Mouse (Mus musculus) right cerebral cortex, postnatal 25 days (tissue): ENCODE results near the gene Slc35c1.

Experiments
- DNase-seq: peaks from one replicate; pipeline ENCODE4 v3.0.0; 2022

Gene Slc35c1

DNA sequence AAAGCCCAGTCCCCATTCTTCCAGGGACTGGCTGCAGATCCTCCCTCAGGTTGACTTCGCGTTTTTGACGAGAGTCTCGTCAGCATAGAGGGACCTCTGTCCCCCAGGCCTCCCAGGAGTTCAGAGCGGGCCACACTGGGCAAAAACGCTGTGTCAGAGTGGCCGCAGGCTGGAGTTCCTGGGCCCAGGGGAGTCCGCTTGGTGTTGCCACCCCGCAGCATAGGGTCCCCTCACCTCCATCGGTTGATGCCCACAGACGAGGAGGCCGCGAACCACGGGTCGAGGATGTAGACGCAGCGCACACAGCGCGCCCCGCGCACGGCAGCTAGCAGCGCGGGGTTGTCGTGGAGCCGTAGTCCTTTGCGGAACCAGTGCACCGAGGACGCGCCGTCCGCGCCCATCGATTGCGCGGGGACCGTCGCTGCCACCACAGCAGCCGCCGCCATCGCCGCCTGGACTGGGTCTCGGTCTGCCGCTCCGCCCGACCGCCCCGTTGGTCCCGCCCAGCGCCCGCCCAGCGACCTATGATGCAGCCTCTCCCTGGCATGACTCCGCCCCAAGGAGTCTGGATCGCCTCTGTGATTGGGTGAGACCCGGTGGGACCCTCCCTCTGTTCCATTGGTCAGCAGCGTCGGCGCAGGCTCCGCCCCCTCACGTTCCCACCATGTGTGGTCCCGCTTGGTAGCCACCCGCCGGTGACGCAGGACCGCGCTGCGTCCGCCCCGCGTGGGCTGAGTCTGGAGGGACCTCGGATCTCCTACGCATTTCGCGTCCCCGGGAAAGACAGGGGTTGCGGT, 26.6 kb downstream of the Slc35c1 start, which contains the start of gene Cry2:
Gene Cry2, minus strand, starts transcription at position 466 of the 797 bp plus-strand sequence.
- DNase-seq = peak; percentile 99

DNA sequence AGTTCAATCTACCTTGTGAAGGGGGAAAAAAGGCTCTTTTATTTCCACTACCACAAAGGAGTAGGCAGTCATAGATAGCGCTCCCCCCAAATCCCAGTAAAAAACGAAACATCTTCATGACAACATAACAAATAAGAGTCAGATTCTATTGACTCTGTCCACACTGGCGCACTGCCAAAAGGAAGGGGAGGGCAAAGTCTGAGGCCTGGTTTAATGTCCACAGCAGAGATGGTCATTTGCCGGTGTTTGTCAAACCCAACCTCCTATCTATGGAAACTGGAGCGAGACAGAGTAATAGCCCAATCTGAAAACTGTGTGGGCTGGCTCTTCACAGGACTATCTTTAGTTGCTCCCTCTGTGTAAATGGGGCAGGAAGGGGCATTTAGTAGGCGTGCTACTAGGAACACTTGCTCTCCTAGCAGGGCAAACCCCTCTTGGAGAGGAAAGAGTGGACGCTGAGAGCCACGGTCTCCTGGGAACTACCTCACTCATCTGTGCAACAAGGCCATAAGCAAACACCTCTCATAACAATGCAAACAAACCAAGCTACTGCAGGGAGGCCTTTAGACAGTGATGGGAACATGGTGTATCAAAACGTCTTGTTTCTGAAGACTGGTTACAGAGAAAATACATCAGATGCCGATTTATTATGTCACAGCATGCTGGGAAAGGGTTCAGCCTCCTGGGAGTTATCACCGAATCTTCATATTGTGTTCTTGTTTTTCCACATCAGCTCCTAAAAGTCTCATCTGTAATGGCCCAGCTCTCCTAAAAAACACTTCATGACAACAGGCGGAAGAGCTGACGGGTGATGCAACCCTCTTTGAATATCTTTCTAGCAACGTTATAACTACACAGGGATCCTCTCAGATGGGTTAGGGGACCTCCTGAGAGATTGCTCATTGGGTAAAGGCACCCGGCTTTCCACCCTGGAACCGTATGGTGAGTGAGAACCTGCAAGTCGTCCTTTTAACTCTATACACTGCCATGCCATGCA, 27.7 kb downstream of the Slc35c1 start:
- DNase-seq = no peak

DNA sequence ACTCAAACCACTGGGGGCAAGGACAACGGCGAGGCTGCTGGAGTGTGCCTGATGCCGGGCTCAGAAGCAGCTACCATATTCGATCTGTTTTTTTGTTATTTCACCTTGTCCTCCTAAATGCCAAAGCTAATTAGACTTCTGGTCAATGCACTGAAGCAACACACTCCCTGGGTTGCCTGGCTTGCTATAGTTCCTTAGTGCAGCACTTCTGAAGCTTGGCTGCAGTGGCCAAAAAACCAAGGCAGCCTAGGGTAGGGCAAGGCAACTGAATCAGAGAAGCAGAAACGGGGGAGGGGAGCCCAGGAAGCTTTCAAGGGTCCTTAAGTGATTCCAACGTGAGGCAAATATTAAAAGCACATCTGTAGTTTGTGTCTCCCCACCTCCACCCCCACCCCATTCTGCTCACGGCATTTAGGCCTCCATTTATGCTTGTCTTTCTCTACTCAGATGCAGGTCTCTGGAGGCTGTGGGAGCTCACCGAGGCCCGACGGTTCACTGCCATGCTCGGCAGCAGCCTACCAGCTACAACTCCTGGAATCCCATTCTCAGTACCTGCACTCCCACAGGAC, 28.6 kb downstream of the Slc35c1 start:
- peak; percentile 39 for DNase-seq

DNA sequence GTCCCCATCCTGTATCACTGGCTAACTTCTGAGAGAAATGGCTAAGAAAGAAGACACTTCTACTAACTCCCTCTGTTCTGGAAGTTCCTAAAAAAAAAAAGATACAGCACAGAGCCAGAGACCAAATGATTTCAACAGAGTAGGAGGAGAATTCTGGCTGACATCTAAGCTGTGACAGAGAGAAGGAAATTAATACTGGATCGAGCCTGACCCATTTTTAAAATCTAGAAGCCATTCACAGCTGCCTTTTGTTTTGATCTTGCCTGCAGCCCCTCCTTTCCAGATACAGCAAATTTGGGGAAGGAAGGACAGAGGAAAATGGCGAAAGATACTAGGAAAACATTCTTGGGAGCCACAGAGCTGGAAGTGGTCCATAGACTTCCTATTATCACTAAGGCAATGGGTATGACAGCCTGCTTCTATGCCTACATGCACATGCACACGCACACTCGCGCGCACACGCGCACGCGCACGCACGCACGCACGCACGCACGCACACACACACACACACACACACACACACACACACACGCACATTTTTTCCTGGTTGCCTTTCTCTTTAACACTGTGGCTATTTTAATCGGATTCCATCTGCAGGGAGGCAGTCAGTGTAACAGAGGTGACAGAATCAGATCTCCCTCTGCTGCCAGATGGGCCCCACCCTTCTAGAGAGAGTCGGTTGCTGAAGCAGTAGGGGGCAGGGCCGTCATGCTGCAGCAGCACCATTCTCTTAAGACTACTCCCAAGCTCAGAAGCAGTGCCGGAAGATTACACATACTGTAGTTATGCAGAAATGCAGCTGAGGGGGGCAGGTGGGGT, 29.4 kb downstream of the Slc35c1 start:
- DNase-seq = peak; percentile 71

DNA sequence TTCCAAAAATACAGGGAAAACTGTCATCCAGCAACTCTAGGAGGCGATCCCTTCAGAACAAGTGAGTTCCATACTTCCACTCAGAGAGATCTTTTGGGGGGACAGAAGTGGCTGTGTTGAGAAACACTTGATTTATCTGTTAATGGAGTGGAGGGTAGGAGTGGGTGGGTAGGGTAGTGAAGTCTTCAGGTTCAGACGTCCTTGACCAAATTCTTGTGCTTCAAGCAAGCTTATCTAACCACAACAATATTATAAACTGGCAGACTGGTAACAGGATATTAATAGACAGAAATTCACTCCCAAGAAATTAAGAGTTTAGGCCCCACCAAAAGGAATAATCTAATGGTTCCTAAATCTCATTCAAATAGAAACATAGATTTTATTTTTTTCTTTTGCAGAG, 30.2 kb downstream of the Slc35c1 start:
- no peak for DNase-seq

DNA sequence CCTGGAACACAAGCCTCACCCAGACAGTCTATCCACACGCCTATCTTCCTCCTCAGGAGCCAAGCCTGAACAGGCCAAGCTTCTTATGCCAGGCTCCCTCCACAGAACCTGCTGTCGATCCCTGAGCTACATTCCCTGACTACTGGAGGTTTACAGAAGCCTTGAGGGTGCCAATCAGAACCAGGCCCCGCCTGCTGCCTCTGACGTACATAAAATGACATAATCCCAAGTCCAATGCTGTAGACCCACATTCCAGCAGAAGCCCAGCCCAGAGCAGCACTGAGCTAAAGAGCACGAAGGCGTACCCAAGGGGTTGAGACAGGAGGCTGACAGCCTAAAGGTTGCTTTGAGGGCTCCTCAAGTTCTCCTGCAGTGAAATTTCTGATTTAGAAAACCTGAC, 32.5 kb downstream of the Slc35c1 start:
- DNase-seq = peak; percentile 80

DNA sequence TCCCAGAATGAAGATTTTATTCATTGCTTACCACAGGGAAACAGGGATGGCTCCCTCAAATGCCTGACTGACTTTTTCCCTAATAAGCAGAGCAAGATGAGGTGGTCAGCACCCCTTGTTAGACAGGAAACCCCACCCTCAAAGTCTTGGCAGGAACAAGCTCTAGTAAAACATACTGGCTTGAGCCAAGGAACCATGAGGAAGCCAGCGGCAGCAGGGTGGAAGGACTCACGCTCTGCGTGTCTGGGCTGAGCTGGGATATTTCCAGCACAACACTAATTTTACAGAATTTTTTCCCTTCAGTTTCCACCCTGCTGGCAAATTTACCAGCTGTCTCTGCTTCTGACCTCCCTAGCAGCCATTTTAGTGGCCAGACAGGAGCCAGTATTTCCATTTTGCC, 33.9 kb downstream of the Slc35c1 start:
- DNase-seq = no peak

DNA sequence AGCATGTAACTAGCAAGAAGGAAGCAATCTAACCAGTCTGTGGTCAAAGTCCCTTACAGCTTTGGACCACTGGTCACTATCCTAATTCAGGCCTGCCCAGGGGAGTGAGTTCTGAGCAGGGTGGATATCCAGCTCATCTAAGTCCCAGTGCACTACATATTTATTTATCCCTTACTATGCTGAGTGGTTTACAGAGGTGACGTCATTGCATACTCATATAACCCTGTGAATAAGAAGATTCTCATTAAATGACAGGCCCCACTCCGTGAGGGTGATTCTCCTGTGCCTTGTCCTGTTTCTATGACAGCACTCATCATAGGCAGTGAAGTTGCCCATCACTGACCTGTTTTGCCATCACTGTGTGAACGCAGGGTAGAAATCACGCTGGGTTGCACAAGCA, 35.0 kb downstream of the Slc35c1 start:
- DNase-seq = no peak

DNA sequence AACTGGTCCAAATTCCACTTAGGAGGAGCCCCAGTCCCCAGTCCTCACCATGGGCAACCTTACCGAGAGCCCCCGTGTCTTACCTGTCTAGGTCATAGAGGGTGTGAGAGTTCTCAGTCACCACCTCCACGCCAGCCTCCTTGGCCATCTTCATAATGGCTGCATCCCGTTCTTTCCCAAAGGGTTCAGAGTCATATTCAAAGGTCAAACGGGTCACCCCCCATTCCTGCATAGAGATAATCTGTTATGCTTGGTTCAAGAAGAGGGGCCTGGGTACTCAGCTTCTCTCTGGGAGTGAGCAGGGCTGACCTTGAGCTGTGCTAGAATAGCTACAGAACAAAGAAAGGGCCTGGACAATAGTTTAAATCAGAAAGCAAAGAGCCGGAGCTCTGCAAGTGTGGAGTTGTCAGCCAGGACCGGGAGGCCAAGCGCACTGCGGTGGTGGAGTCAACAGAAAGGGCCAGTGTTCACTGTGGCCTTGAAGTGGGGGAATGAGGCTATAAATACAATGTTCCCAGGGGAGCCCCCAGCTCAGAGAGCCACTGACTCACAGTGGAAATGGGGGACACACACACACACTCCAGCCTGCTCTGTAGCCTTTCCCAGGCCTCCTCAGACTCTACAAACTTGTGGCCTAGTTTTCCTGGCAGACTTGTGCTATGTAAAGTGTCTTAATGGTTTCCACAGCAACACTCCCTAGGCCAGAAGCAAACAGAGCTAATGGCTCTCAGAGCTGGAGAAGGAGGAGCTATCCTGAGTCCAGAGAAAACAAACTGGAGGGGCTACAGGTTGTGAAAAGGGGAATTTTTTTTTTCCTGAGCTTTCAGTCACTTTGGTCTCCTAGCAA, 35.7 kb downstream of the Slc35c1 start:
- no peak for DNase-seq

DNA sequence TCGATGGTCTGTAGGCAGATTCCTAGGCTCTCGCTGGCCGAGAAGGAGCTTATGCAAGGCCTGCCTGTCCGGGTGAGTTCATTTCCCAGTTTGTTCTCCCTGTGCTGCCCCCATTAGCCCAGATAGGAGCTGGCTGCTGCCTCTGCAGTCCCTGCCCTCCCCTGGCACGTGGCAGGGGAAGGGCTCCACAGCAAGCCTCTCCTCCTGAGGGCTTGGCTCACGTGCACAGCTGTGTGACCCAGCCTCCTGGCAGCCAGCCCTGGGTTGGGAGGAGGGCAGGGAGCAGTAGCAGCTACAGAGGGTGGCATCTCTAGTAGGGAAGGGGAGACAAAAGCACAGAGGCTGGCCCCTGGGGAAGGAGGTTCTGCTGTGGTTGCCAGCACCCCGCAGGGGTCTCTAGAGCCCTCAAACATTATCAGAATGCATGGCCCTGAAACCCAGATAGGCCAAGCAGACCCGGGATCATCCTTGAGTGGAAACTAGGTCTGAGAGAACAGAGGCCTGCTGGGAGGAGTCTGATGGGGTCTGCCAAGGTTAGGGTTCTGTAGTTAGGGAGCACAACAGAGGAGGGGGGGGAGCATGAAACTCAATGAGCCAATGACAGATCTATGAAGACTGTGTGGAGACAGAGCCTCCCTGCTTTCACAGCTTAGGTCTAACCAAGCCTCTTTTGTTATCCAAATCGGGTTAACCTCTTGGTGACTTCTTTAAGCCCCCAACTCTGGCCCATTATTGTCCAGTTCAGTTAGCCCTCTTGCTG, 36.5 kb downstream of the Slc35c1 start:
- DNase-seq = peak; percentile 79

DNA sequence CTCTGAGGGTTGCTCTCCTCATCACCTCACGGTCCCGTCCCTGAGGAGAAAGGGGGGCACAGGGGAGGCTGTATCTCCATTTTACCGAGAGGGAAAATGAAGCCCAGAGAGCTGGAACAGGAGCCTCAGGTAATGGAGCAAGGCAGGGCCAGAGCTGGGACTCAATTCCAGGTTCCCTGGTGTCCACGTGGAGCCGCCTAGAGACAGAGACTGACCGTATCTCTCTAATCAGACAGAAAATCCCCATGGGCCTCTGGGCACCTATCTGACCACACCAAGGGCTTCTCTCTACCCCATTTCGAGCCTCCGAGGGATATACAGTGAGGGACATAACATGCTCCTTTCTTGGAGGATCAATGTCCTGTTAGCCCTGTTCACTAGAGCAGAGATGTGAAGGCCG, 37.2 kb downstream of the Slc35c1 start:
- no peak for DNase-seq

DNA sequence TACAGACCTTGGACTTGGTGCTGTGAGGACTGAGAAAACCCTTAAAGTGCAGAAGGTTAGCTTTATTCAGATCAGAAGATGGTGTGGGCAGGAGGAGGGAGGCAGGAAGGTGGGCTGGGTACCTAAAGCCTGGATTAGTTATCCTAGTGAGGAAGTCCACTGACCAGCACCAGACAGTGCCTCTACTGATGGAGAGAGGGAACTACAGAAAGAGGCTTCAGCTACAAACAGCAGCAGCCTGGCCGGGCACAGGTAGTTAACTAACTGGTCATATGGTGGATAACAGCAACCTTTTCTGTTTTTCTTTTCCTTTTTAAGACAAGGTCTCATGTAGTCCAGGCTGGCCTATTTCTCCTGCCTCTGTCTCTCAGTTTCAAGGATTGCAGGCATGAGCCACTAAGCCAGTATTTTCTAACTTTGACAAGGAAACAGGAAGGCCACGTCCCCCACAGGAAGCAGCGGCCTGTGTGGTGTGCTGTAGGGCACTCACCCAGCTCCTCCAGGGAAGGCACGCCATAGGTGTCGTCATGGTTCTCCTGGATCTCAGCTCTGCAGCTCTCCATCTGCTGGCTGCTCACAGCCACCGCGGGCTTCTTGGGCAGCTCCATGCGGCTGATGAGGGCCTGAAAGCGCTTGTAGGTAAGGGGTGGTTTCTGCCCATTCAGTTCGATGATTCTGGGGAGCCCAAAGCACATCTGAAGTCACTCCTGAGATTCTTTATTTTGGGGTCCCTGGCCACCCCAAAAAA, 37.8 kb downstream of the Slc35c1 start:
- no peak for DNase-seq

DNA sequence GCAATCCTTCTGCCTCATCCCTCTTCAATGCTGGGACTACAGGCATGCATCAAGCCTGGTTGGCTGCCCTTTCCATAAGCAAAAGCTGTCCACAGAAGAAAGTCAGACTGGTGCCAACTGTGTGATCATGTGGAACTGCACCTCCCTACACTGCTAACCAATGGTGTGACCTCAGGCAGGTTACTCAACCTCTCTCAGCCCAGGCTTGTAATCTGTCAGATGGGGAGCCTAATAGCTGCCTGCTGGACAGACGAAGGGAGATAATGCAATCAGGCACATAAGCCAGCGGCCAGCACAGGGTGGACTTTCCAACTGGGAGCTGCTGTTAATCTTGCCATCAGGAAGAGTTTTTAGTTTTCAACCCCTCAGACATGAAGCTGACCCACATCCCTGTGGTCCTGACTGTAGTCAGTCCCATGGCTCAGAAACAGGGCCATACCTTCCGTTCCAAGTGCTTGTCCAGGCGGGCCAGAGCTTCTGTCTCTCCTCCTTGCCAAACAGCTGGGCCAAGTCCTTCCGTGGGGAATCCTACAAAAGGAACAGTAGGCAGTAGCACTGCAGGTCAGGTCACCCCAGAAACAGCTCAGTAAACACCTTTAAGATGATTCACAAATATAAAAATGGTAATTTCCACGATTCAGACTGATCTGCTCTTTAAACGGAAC, 38.5 kb downstream of the Slc35c1 start:
- no peak for DNase-seq

DNA sequence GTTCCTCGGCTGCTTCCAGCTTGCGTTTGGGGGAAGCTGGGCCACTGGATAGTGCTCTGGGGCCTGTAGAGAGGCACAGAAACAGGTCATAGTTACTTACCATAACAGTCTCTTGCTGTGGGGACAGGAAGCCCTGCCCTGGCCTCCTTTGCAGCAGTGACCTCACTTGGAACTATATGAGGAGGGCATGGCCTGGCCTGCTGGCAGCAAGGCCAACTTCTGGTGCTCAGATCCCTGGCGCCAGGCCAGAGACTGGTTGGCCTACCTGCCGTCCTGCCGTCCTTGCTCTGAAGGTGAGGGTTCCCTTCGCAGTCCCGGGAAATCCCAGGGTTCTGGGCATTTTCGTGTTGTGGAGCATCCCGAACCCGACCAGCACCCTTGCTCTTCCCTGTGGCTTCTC, 48.6 kb downstream of the Slc35c1 start:
- DNase-seq = no peak

DNA sequence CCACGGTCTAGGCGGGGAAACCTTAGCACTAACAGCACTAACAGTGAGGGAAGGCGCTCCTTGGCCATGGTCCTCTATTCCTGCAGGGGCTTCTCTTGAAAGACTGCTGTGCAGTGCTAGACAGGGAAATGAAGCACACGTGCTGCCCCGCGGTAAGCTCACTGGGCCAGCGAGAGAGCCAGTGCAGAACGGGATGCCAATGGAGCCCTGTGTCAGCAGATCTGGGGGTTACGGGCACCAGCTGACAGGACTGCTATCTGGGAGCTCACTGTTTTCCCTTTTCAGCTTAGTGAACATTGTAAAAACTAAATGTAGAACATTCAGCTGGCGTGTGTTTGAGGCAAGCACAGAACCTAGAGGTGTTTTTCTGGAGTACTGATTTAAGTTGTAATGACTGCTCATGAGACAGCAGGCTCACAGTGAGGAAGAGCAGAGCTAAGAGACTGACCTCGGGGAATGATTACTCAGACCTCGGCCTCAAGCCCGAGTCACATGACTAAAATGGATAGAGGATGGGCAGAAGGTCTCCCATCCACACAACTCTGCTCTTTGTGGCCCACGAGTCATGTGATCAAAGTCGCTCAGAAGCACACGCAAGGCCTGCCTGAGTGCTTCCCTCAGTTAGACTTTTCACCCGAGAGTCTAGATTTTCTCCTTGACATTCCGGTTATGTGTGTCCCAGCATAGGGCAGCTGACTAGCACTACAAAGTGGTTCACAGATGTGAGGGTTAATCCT, 51.9 kb downstream of the Slc35c1 start:
- DNase-seq = no peak

DNA sequence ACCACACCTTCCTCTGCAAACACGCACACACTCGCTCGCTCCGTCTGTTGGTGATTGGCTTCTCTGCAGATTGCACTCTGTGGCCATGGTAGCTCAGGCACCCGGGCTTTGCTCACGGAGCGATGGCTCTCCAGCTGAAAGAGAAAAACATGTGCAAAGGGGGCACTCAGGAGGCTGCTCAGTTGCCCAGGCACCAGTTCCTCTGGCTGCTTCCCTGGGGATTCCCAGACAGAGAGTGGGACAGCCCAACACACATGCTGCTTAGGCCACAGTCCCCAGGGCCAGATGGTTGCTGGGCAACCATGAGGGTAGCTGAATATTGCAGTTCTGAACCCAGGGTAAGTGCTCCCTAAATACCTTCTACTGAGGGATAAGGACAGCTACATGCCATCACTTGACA, 54.7 kb downstream of the Slc35c1 start:
- no peak for DNase-seq

DNA sequence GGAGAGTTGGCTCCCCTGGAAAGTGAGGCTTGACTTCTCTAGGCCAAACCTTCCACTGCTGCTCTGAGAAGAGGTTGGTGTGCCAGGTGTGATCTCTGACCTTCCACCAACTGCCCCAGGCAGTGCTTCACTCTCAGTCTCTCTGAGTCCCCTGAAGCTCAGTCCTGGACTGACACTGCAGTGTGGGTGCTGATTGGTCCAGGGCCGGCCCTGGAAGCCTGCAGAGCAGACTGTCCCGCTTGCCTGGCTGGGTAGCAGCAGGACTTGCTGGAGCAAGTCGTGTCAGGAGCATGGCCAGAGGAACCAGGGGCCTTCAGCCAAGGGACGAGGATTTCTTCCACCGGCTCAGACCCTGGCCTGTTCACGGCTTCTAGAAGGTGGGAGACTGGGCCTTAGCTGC, 55.6 kb downstream of the Slc35c1 start:
- DNase-seq = no peak

DNA sequence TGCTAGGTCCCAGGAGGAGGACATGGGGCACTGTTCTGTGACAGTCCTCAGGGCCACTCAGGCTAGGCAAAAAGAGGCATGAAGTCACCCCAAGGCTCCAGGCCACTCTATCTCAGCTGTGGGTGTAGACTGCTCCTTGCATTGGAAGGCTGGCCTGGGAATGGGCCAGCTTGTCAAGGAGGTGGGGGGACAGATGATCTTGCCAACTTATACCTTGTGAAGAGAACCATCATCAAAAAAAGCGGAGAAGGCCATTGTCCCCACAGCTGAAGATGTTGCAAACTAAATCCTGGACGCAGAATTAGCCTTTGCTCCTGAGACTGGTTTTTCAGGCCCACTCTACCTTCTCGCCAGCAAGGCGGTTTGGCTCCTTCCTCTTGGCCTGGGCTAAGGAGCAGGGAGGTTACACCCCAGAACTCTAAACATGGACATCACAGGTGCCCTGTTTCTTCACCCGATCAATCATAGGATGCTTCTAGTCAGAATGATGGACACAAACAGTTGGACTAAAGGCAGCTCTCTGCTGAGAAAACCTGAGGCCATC, 56.5 kb downstream of the Slc35c1 start:
- no peak for DNase-seq
